Mouse (Mus musculus): ENCODE results near the gene Hsdl2. TPM values are rescaled to one million over a fixed set of nuclear protein-coding genes. Genes with fewer than 3 reads are reported as not detected.

Hsdl2 gene
- polyA plus RNA-seq, 1 experiment from 2014 or later: 27.7 TPM

- Histone ChIP-seq H3K27me3 (ENCODE audit: control insufficient read depth, insufficient read depth, low read length) (no peaks in the 10 kb centered on the region), H3K4me1 (replicated peaks; ENCODE audit: control insufficient read depth, insufficient read depth, low read length) (no peaks in the 10 kb centered on the region), H3K9me3 (ENCODE audit: control insufficient read depth, low read length) (no peaks in the 10 kb centered on the region), H3K4me3 (ENCODE audit: low read depth, low read length) (no peak overlapping the region), H3K36me3 (ENCODE audit: control insufficient read depth, insufficient read depth, low read length) (no peaks in the 10 kb centered on the region), H3K4me2 (ENCODE audit: low read depth, low read length, severe bottlenecking) (no peak overlapping the region), H3K9ac (ENCODE audit: low read length) (no peak overlapping the region), H3K27ac (ENCODE audit: low read depth, low read length) (no peak overlapping the region)
- ATAC-seq (replicated peaks; ENCODE audit: low FRiP score) (no peak), DNase-seq (ENCODE audit: low spot score) (no peak)
- 94% methylated on average over 1 of the region's 1 CpGs for WGBS
Measured at GRCm38 (mm10) chr4:59662163-59662562, 80.8 kb downstream of the Hsdl2 start.

- no peak overlapping the region for H3K4me2 ChIP-seq (ENCODE audit: low read depth, low read length, severe bottlenecking)
- no peak overlapping the region for H3K4me3 ChIP-seq (ENCODE audit: low read depth, low read length)
- DNase-seq (ENCODE audit: low spot score) (no peak), ATAC-seq (replicated peaks; ENCODE audit: low FRiP score) (no peak)
- no peak overlapping the region for H3K27ac ChIP-seq (ENCODE audit: low read depth, low read length)
- no peaks in the 10 kb centered on the region for H3K36me3 ChIP-seq (ENCODE audit: control insufficient read depth, insufficient read depth, low read length)
- H3K9me3 ChIP-seq (ENCODE audit: control insufficient read depth, low read length): no peaks in the 10 kb centered on the region
- H3K4me1 ChIP-seq (replicated peaks; ENCODE audit: control insufficient read depth, insufficient read depth, low read length): no peaks in the 10 kb centered on the region; the same call in 1 of the 2 replicates
- H3K9ac ChIP-seq (ENCODE audit: low read length): no peak overlapping the region
- H3K27me3 ChIP-seq (ENCODE audit: control insufficient read depth, insufficient read depth, low read length): no peaks in the 10 kb centered on the region
- WGBS: 95% methylated on average over 6 of the region's 6 CpGs
Measured at GRCm38 (mm10) chr4:59663451-59663850, 82.1 kb downstream of the Hsdl2 start.

- no peaks in the 10 kb centered on the region; the same call in 1 of the 2 replicates for H3K4me1 ChIP-seq (replicated peaks; ENCODE audit: control insufficient read depth, insufficient read depth, low read length)
- no peaks in the 10 kb centered on the region for H3K36me3 ChIP-seq (ENCODE audit: control insufficient read depth, insufficient read depth, low read length)
- no peaks in the 10 kb centered on the region for H3K27me3 ChIP-seq (ENCODE audit: control insufficient read depth, insufficient read depth, low read length)
- ATAC-seq (replicated peaks; ENCODE audit: low FRiP score) (no peak), DNase-seq (ENCODE audit: low spot score) (no peak)
- H3K9ac ChIP-seq (ENCODE audit: low read length): no peak overlapping the region
- no peak overlapping the region for H3K4me2 ChIP-seq (ENCODE audit: low read depth, low read length, severe bottlenecking)
- H3K9me3 ChIP-seq (ENCODE audit: control insufficient read depth, low read length): no peaks in the 10 kb centered on the region
- no peak overlapping the region for H3K4me3 ChIP-seq (ENCODE audit: low read depth, low read length)
- no peak overlapping the region for H3K27ac ChIP-seq (ENCODE audit: low read depth, low read length)
- 91% methylated on average over 3 of the region's 3 CpGs for WGBS
Measured at GRCm38 (mm10) chr4:59666550-59667317, 85.4 kb downstream of the Hsdl2 start.

- 59% methylated on average over 3 of the region's 3 CpGs for WGBS
- Histone ChIP-seq H3K4me3 (ENCODE audit: low read depth, low read length) (no peak overlapping the region), H3K36me3 (ENCODE audit: control insufficient read depth, insufficient read depth, low read length) (no peaks in the 10 kb centered on the region), H3K27ac (ENCODE audit: low read depth, low read length) (no peak overlapping the region), H3K4me1 (replicated peaks; ENCODE audit: control insufficient read depth, insufficient read depth, low read length) (no peaks in the 10 kb centered on the region; the same call in 1 of the 2 replicates), H3K4me2 (ENCODE audit: low read depth, low read length, severe bottlenecking) (no peak overlapping the region), H3K9me3 (ENCODE audit: control insufficient read depth, low read length) (no peaks in the 10 kb centered on the region), H3K27me3 (ENCODE audit: control insufficient read depth, insufficient read depth, low read length) (no peaks in the 10 kb centered on the region), H3K9ac (ENCODE audit: low read length) (no peak overlapping the region)
- DNase-seq (ENCODE audit: low spot score): no peak
- no peak for ATAC-seq (replicated peaks; ENCODE audit: low FRiP score)
Measured at GRCm38 (mm10) chr4:59668050-59668449, 86.7 kb downstream of the Hsdl2 start.

Other genes with a start within 250 kb of the Hsdl2 start
- gene Susd1, start 142.9 kb upstream of the Hsdl2 start, polyA plus RNA-seq (2014; fragmentation: Nextera tagmentation; extraction: Ambion mirVana): 0.92 and 1.3 TPM in 2 replicates
- 30.3 TPM in 2 replicates for gene Ptbp3, start 32.2 kb upstream of the Hsdl2 start, polyA plus RNA-seq (2014; fragmentation: Nextera tagmentation; extraction: Ambion mirVana)
- 53.7 and 58.6 TPM in 2 replicates for gene E130308A19Rik, start 44.6 kb downstream of the Hsdl2 start, polyA plus RNA-seq (2014; fragmentation: Nextera tagmentation; extraction: Ambion mirVana)
- 102 and 114 TPM in 2 replicates for gene Inip, start 220.0 kb downstream of the Hsdl2 start, polyA plus RNA-seq (2014; fragmentation: Nextera tagmentation; extraction: Ambion mirVana)
- gene Snx30, start 224.3 kb downstream of the Hsdl2 start, polyA plus RNA-seq (2014; fragmentation: Nextera tagmentation; extraction: Ambion mirVana): 8.8 and 8.9 TPM in 2 replicates